Mouse (Mus musculus): ENCODE measurements around the gene Rai1. TPM values are rescaled to one million over a fixed set of nuclear protein-coding genes. Genes with fewer than 3 reads are reported as not detected.

Gene Rai1
- total and polyA plus RNA-seq, 2 experiments from 2014 or later: 21.2 to 60.7 TPM

- ATAC-seq (peak; percentile 82), DNase-seq (peak; percentile 84)
- H3K27me3 ChIP-seq (ENCODE audit: insufficient read depth, low read length): no peaks in the 10 kb centered on the region
- WGBS: 3% methylated on average over 60 of the region's 66 CpGs
- peak overlapping the region; percentile 74 for H3K4me3 ChIP-seq (ENCODE audit: low read depth, low read length)
- H3K9ac ChIP-seq: peak overlapping the region; percentile 73
- H3K27ac ChIP-seq (ENCODE audit: low read depth, low read length): peak overlapping the region; percentile 93
- peak; percentile 40 for TF ChIP-seq CTCF (IDR thresholded peaks at IDR 0.05; ENCODE audit: low read depth)
- H3K36me3 ChIP-seq (ENCODE audit: insufficient read depth): peaks cover 6% of the 10 kb centered on the region
- peak overlapping the region; percentile 85 for H3K4me2 ChIP-seq (ENCODE audit: low read depth)
- H3K4me1 ChIP-seq (ENCODE audit: insufficient read depth): peaks cover 25% of the 10 kb centered on the region
- H3K9me3 ChIP-seq (ENCODE audit: low read length): no peaks in the 10 kb centered on the region
Measured at GRCm38 (mm10) chr11:60139734-60140371, 35.0 kb downstream of the Rai1 start.

GRCm38 (mm10) chr11:60140586-60141284 is 35.9 kb downstream of the Rai1 start:
- peak overlapping the region; percentile 85 for H3K4me2 ChIP-seq (ENCODE audit: low read depth)
- 1% methylated on average over 25 of the region's 32 CpGs for WGBS
- DNase-seq: no peak
- H3K9me3 ChIP-seq (ENCODE audit: low read length): no peaks in the 10 kb centered on the region
- no peak for TF ChIP-seq CTCF (IDR thresholded peaks at IDR 0.05; ENCODE audit: low read depth)
- H3K9ac ChIP-seq: peak overlapping the region; percentile 73
- peaks cover 14% of the 10 kb centered on the region for H3K36me3 ChIP-seq (ENCODE audit: insufficient read depth)
- peak overlapping the region; percentile 93 for H3K27ac ChIP-seq (ENCODE audit: low read depth, low read length)
- peak overlapping the region; percentile 74 for H3K4me3 ChIP-seq (ENCODE audit: low read depth, low read length)
- H3K4me1 ChIP-seq (ENCODE audit: insufficient read depth): peaks cover 25% of the 10 kb centered on the region
- no peaks in the 10 kb centered on the region for H3K27me3 ChIP-seq (ENCODE audit: insufficient read depth, low read length)
- ATAC-seq: no peak

GRCm38 (mm10) chr11:60141285-60141608 is 36.4 kb downstream of the Rai1 start:
- H3K4me3 ChIP-seq (ENCODE audit: low read depth, low read length): peak overlapping the region; percentile 74
- peaks cover 25% of the 10 kb centered on the region for H3K4me1 ChIP-seq (ENCODE audit: insufficient read depth)
- no peak for ATAC-seq
- H3K4me2 ChIP-seq (ENCODE audit: low read depth): peak overlapping the region; percentile 85
- no peaks in the 10 kb centered on the region for H3K9me3 ChIP-seq (ENCODE audit: low read length)
- 3% methylated on average over 7 of the region's 7 CpGs for WGBS
- H3K36me3 ChIP-seq (ENCODE audit: insufficient read depth): peaks cover 16% of the 10 kb centered on the region
- no peaks in the 10 kb centered on the region for H3K27me3 ChIP-seq (ENCODE audit: insufficient read depth, low read length)
- no peak for DNase-seq
- peak overlapping the region; percentile 39 for H3K9ac ChIP-seq
- 0 out of 2 replicates have a peak, but pooled peaks have one; percentile 15 for TF ChIP-seq CTCF (IDR thresholded peaks at IDR 0.05; ENCODE audit: low read depth)
- peak overlapping the region; percentile 16; the same call in 1 of the 2 replicates for H3K27ac ChIP-seq (ENCODE audit: low read depth, low read length)

GRCm38 (mm10) chr11:60143086-60143485 is 38.3 kb downstream of the Rai1 start:
- no peak overlapping the region for H3K4me3 ChIP-seq (ENCODE audit: low read depth, low read length)
- no peaks in the 10 kb centered on the region for H3K27me3 ChIP-seq (ENCODE audit: insufficient read depth, low read length)
- H3K9ac ChIP-seq: no peak overlapping the region
- peak overlapping the region; percentile 85; the same call in 1 of the 2 replicates for H3K4me2 ChIP-seq (ENCODE audit: low read depth)
- 75% methylated on average over 4 of the region's 4 CpGs for WGBS
- DNase-seq (no peak), ATAC-seq (no peak)
- no peak overlapping the region for H3K27ac ChIP-seq (ENCODE audit: low read depth, low read length)
- peaks cover 25% of the 10 kb centered on the region for H3K4me1 ChIP-seq (ENCODE audit: insufficient read depth)
- no peak for TF ChIP-seq CTCF (IDR thresholded peaks at IDR 0.05; ENCODE audit: low read depth)
- H3K36me3 ChIP-seq (ENCODE audit: insufficient read depth): peaks cover 28% of the 10 kb centered on the region
- no peaks in the 10 kb centered on the region for H3K9me3 ChIP-seq (ENCODE audit: low read length)

- ATAC-seq (no peak), DNase-seq (no peak)
- Histone ChIP-seq H3K27ac (ENCODE audit: low read depth, low read length) (no peak overlapping the region), H3K4me3 (ENCODE audit: low read depth, low read length) (no peak overlapping the region), H3K36me3 (ENCODE audit: insufficient read depth) (peaks cover 28% of the 10 kb centered on the region), H3K4me1 (ENCODE audit: insufficient read depth) (peaks cover 23% of the 10 kb centered on the region), H3K4me2 (ENCODE audit: low read depth) (no peak overlapping the region), H3K27me3 (ENCODE audit: insufficient read depth, low read length) (no peaks in the 10 kb centered on the region), H3K9me3 (ENCODE audit: low read length) (no peaks in the 10 kb centered on the region), H3K9ac (no peak overlapping the region)
- TF ChIP-seq CTCF (IDR thresholded peaks at IDR 0.05; ENCODE audit: low read depth): no peak
- 77% methylated on average over 4 of the region's 4 CpGs for WGBS
Measured at GRCm38 (mm10) chr11:60146170-60146569, 41.4 kb downstream of the Rai1 start.

- Histone ChIP-seq H3K27ac (ENCODE audit: low read depth, low read length) (no peak overlapping the region), H3K27me3 (ENCODE audit: insufficient read depth, low read length) (no peaks in the 10 kb centered on the region), H3K9ac (no peak overlapping the region), H3K9me3 (ENCODE audit: low read length) (no peaks in the 10 kb centered on the region), H3K4me3 (ENCODE audit: low read depth, low read length) (no peak overlapping the region), H3K4me1 (ENCODE audit: insufficient read depth) (peaks cover 7% of the 10 kb centered on the region; the same call in 1 of the 2 replicates), H3K36me3 (ENCODE audit: insufficient read depth) (peaks cover 28% of the 10 kb centered on the region), H3K4me2 (ENCODE audit: low read depth) (no peak overlapping the region)
- ATAC-seq: no peak
- TF ChIP-seq CTCF (IDR thresholded peaks at IDR 0.05; ENCODE audit: low read depth): no peak
- WGBS: 65% methylated on average over 5 of the region's 5 CpGs
- DNase-seq: no peak
Measured at GRCm38 (mm10) chr11:60148591-60148990, 43.8 kb downstream of the Rai1 start.

GRCm38 (mm10) chr11:60149086-60149485 is 44.3 kb downstream of the Rai1 start:
- no peak overlapping the region for H3K27ac ChIP-seq (ENCODE audit: low read depth, low read length)
- no peaks in the 10 kb centered on the region for H3K9me3 ChIP-seq (ENCODE audit: low read length)
- H3K36me3 ChIP-seq (ENCODE audit: insufficient read depth): peaks cover 28% of the 10 kb centered on the region
- no peaks in the 10 kb centered on the region for H3K27me3 ChIP-seq (ENCODE audit: insufficient read depth, low read length)
- TF ChIP-seq CTCF (IDR thresholded peaks at IDR 0.05; ENCODE audit: low read depth): no peak
- H3K9ac ChIP-seq: no peak overlapping the region
- ATAC-seq: no peak
- DNase-seq: no peak
- no peak overlapping the region for H3K4me3 ChIP-seq (ENCODE audit: low read depth, low read length)
- peaks cover 4% of the 10 kb centered on the region; the same call in 1 of the 2 replicates for H3K4me1 ChIP-seq (ENCODE audit: insufficient read depth)
- WGBS: 66% methylated on average over 3 of the region's 3 CpGs
- no peak overlapping the region for H3K4me2 ChIP-seq (ENCODE audit: low read depth)
